Mouse (Mus musculus) embryonic facial prominence, embryonic 15.5 days (tissue): ENCODE results near the gene Vangl2. TPM values are rescaled to one million over a fixed set of nuclear protein-coding genes. Genes with fewer than 3 reads are reported as not detected.

Source experiments
- ATAC-seq: fragments of 200-750 bp; cut with Nextera tagmentation; 2 replicates; pipeline ENCODE4 v1.8.0; 2017; ENCODE audit warnings: low read depth, moderate TSS enrichment; ENCODE audit not compliant: insufficient number of reproducible peaks, low FRiP score, low TSS enrichment
- H3K27ac ChIP-seq: fragments of 300-500 bp; sonication (generic); replicated peaks from 2 replicates; pipeline ENCODE4 v1.5.1; 2015; ENCODE audit warnings: mild to moderate bottlenecking, inconsistent platforms
- H3K27me3 ChIP-seq: fragments of 300-500 bp; sonication (generic); 2 replicates; pipeline ENCODE4 v1.6.1; 2015; ENCODE audit warnings: inconsistent platforms
- H3K36me3 ChIP-seq: fragments of 300-500 bp; sonication (generic); 2 replicates; pipeline ENCODE4 v1.6.1; 2015; ENCODE audit warnings: mild to moderate bottlenecking, inconsistent platforms
- H3K4me1 ChIP-seq: fragments of 300-500 bp; sonication (generic); 2 replicates; pipeline ENCODE4 v1.6.1; 2015; ENCODE audit warnings: inconsistent platforms
- H3K4me2 ChIP-seq: fragments of 300-500 bp; sonication (generic); replicated peaks from 2 replicates; pipeline ENCODE4 v1.6.1; 2015; ENCODE audit warnings: mild to moderate bottlenecking, inconsistent platforms
- H3K4me3 ChIP-seq: fragments of 300-500 bp; sonication (generic); replicated peaks from 2 replicates; pipeline ENCODE4 v1.5.1; 2015; ENCODE audit warnings: mild to moderate bottlenecking, inconsistent platforms
- H3K9ac ChIP-seq: fragments of 300-500 bp; sonication (generic); 2 replicates; pipeline ENCODE4 v1.6.1; 2015; ENCODE audit warnings: inconsistent platforms
- H3K9me3 ChIP-seq: fragments of 300-500 bp; sonication (generic); replicated peaks from 2 replicates; pipeline ENCODE4 v1.6.1; 2016; ENCODE audit warnings: inconsistent platforms
- WGBS: fragments of 180-500 bp; shearing (Covaris S2); methylation state at CpG from one replicate; pipeline ENCODE4 v1.1.7; 2015; 5-methylcytosine and 5-hydroxymethylcytosine counted together
- polyA plus RNA-seq: library from polyadenylated mRNA; unstranded; fragments of >200 nt; fragmentation: Nextera tagmentation; extraction: Ambion mirVana; gene quantifications from 2 replicates; pipeline ENCODE4 v1.2.1, GENCODE M21; 2015

Vangl2 gene
- 20.1 and 22.7 TPM in 2 replicates for polyA plus RNA-seq

- Histone ChIP-seq H3K4me1 (peaks cover 38% of the 10 kb centered on the region), H3K4me2 (peak within 1 kb of the TSS; percentile 68), H3K9me3 (no peaks in the 10 kb centered on the region), H3K27ac (peak within 1 kb of the TSS; percentile 97), H3K4me3 (peak within 1 kb of the TSS; percentile 91), H3K36me3 (no peaks in the 10 kb centered on the region), H3K9ac (peak within 1 kb of the TSS; percentile 90), H3K27me3 (no peaks in the 10 kb centered on the region)
- ATAC-seq = no peak
- WGBS = 42% methylated on average over 21 of the region's 21 CpGs
Measured at GRCm38 (mm10) chr1:172028394-172029275, at the start of gene Vangl2. Gene Vangl2 (minus strand): TSS chr1:172028444.

GRCm38 (mm10) chr1:172077981-172078380, 49.7 kb upstream of the Vangl2 start:
- no peak for ATAC-seq
- Histone ChIP-seq H3K27me3 (no peaks in the 10 kb centered on the region), H3K4me2 (no peak overlapping the region), H3K4me1 (peaks cover 4% of the 10 kb centered on the region), H3K9me3 (no peaks in the 10 kb centered on the region), H3K36me3 (peaks cover 61% of the 10 kb centered on the region), H3K4me3 (no peak overlapping the region), H3K9ac (no peak overlapping the region; the same call in 1 of the 2 replicates), H3K27ac (no peak overlapping the region)
- WGBS = 66% methylated on average over 5 of the region's 5 CpGs

- Histone ChIP-seq H3K4me1 (no peaks in the 10 kb centered on the region), H3K36me3 (peaks cover 94% of the 10 kb centered on the region), H3K27me3 (no peaks in the 10 kb centered on the region), H3K9ac (no peak overlapping the region), H3K4me3 (no peak overlapping the region), H3K9me3 (no peaks in the 10 kb centered on the region), H3K27ac (no peak overlapping the region), H3K4me2 (no peak overlapping the region)
- no peak for ATAC-seq
- WGBS = 94% methylated on average over 7 of the region's 7 CpGs
Measured at GRCm38 (mm10) chr1:172072604-172073003, 44.4 kb upstream of the Vangl2 start.

GRCm38 (mm10) chr1:172071556-172071955, 43.3 kb upstream of the Vangl2 start:
- no peaks in the 10 kb centered on the region for H3K27me3 ChIP-seq
- H3K9me3 ChIP-seq = no peaks in the 10 kb centered on the region
- H3K9ac ChIP-seq = no peak overlapping the region
- no peak for ATAC-seq
- WGBS = 68% methylated on average over 4 of the region's 4 CpGs
- no peak overlapping the region for H3K27ac ChIP-seq
- no peaks in the 10 kb centered on the region for H3K4me1 ChIP-seq
- no peak overlapping the region for H3K4me2 ChIP-seq
- H3K4me3 ChIP-seq = no peak overlapping the region
- peaks cover 99% of the 10 kb centered on the region for H3K36me3 ChIP-seq

GRCm38 (mm10) chr1:172070227-172070626, 42.0 kb upstream of the Vangl2 start:
- Histone ChIP-seq H3K9me3 (no peaks in the 10 kb centered on the region), H3K4me2 (no peak overlapping the region), H3K9ac (no peak overlapping the region), H3K4me3 (no peak overlapping the region), H3K27me3 (no peaks in the 10 kb centered on the region), H3K27ac (no peak overlapping the region), H3K36me3 (peaks cover 99% of the 10 kb centered on the region), H3K4me1 (no peaks in the 10 kb centered on the region)
- WGBS = 53% methylated on average over 6 of the region's 6 CpGs
- ATAC-seq = no peak

GRCm38 (mm10) chr1:172064613-172065141, 36.4 kb upstream of the Vangl2 start:
- Histone ChIP-seq H3K27me3 (no peaks in the 10 kb centered on the region), H3K9ac (no peak overlapping the region), H3K27ac (no peak overlapping the region), H3K36me3 (peaks cover 57% of the 10 kb centered on the region), H3K9me3 (no peaks in the 10 kb centered on the region), H3K4me3 (no peak overlapping the region), H3K4me2 (no peak overlapping the region), H3K4me1 (peaks cover 3% of the 10 kb centered on the region; the same call in 1 of the 2 replicates)
- no peak for ATAC-seq
- 70% methylated on average over 13 of the region's 13 CpGs for WGBS

GRCm38 (mm10) chr1:172063291-172064023, 35.2 kb upstream of the Vangl2 start:
- H3K4me2 ChIP-seq = no peak overlapping the region
- whole genome bisulfite sequencing = 55% methylated on average over 4 of the region's 4 CpGs
- ATAC-seq = no peak
- H3K36me3 ChIP-seq = peaks cover 45% of the 10 kb centered on the region
- no peak overlapping the region for H3K4me3 ChIP-seq
- H3K4me1 ChIP-seq = peaks cover 5% of the 10 kb centered on the region
- H3K27me3 ChIP-seq = no peaks in the 10 kb centered on the region
- no peak overlapping the region for H3K27ac ChIP-seq
- no peak overlapping the region for H3K9ac ChIP-seq
- H3K9me3 ChIP-seq = no peaks in the 10 kb centered on the region

- Histone ChIP-seq H3K4me3 (no peak overlapping the region), H3K36me3 (peaks cover 31% of the 10 kb centered on the region), H3K4me1 (peaks cover 16% of the 10 kb centered on the region), H3K9me3 (no peaks in the 10 kb centered on the region), H3K9ac (no peak overlapping the region), H3K27me3 (0 out of 2 replicates have a peak, but pooled peaks cover 1% of the 10 kb centered on the region), H3K27ac (no peak overlapping the region), H3K4me2 (no peak overlapping the region)
- WGBS = 86% methylated on average over 2 of the region's 2 CpGs
- no peak for ATAC-seq
Measured at GRCm38 (mm10) chr1:172062101-172062500, 33.9 kb upstream of the Vangl2 start.

- H3K27ac ChIP-seq = no peak overlapping the region
Measured at GRCm38 (mm10) chr1:172061217-172061616, 33.0 kb upstream of the Vangl2 start.

GRCm38 (mm10) chr1:172060659-172061058, 32.4 kb upstream of the Vangl2 start:
- 44% methylated on average over 4 of the region's 4 CpGs for WGBS
- H3K4me2 ChIP-seq = no peak overlapping the region

More at GRCm38 (mm10) chr1:172061217-172061616, 33.0 kb upstream of the Vangl2 start:
- H3K27me3 ChIP-seq = peaks cover 8% of the 10 kb centered on the region; the same call in 1 of the 2 replicates
- no peak overlapping the region for H3K4me3 ChIP-seq
- ATAC-seq = no peak
- no peak overlapping the region for H3K4me2 ChIP-seq
- H3K4me1 ChIP-seq = peaks cover 16% of the 10 kb centered on the region
- no peak overlapping the region for H3K9ac ChIP-seq
- 40% methylated on average over 8 of the region's 8 CpGs for WGBS
- H3K9me3 ChIP-seq = no peaks in the 10 kb centered on the region
- H3K36me3 ChIP-seq = peaks cover 23% of the 10 kb centered on the region

GRCm38 (mm10) chr1:172058874-172059273, 30.6 kb upstream of the Vangl2 start:
- 39% methylated on average over 7 of the region's 7 CpGs for WGBS
- Histone ChIP-seq H3K9ac (no peak overlapping the region), H3K4me3 (no peak overlapping the region), H3K36me3 (no peaks in the 10 kb centered on the region), H3K27me3 (peaks cover 31% of the 10 kb centered on the region), H3K4me2 (no peak overlapping the region), H3K9me3 (no peaks in the 10 kb centered on the region), H3K4me1 (peaks cover 22% of the 10 kb centered on the region), H3K27ac (no peak overlapping the region)
- ATAC-seq = peak; percentile 64

More at GRCm38 (mm10) chr1:172060659-172061058, 32.4 kb upstream of the Vangl2 start:
- ATAC-seq = no peak
- Histone ChIP-seq H3K27ac (no peak overlapping the region), H3K27me3 (peaks cover 14% of the 10 kb centered on the region; the same call in 1 of the 2 replicates), H3K4me3 (no peak overlapping the region), H3K9ac (no peak overlapping the region), H3K36me3 (peaks cover 17% of the 10 kb centered on the region), H3K9me3 (no peaks in the 10 kb centered on the region), H3K4me1 (peaks cover 16% of the 10 kb centered on the region)
